Mouse (Mus musculus): ENCODE results near the gene Vmn2r85. TPM values are rescaled to one million over a fixed set of nuclear protein-coding genes. Genes with fewer than 3 reads are reported as not detected.
"Not testable (repeated sequence)": the region's sequence is repeated elsewhere in the genome, so short reads cannot be mapped to it uniquely, and the experiment has no call there.

Vmn2r85 gene
- total RNA-seq (2014; fragmentation: Nextera tagmentation) (not detected in 2 replicates), total RNA-seq (2017) (not detected in 2 replicates)

DNA sequence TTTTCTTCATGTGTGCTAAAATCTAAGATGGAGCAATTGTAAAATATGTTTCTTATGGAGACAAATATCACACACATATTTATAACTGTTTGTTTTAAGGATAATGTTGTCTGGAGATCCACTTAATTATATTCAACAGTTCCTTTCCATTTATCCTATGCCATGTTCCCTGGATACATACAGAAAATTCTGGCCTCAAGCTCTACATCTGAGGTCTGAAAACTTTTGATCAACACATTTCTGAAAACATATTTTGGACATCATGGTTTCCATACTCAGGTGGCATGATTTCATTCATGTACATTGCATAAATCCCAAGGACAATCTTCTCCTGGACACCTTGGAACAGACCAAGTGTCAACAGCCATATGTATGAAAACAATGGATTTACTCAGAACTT, at the start of gene Vmn2r85:
Gene Vmn2r85, minus strand, starts transcription at position 101 of the 400 bp plus-strand sequence.
- ATAC-seq (replicated peaks; ENCODE audit: poor library complexity, severe bottlenecking) = not testable (repeated sequence)

DNA sequence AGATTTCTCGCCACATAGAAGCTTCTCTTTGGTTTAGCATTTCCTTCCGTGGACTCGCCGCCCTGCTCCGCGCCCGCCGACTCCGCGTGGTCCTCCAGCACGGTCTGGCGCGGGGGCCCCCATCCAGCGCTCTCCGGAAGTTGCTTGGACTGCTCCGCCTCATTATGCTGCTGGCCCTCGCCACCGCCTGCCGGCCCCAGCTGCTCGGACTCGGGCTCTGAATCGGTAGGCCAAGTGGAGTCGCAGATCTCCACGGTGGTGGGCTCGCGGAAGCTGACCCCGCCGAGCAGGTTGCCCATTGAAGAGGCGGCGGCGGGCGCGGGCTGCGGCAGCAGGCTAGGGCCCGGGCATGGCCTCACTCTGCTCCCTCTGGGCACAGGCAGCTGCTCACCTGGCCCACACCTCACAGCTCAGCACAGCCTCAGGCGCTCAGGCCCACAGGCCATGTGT, 40.8 kb upstream of the Vmn2r85 start:
- ATAC-seq (replicated peaks; ENCODE audit: poor library complexity, severe bottlenecking) = peak; percentile 93

DNA sequence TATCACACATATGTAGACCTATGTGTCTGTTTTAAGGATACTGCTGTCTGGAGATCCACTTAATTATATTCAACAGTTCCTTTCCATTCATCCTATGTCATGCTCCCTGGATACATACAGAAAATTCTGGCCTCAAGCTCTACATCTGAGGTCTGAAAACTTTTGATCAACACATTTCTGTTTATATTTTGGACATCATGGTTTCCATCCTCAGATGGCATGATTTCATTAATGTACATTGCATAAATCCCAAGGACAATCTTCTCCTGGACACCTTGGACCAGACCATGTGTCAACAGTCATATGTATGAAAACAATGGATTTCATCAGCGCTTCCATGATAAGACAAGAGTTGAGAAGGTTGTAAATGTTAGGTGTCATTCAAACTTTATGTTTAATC, 26.4 kb upstream of the Vmn2r85 start, which contains the start of gene Vmn2r86:
Gene Vmn2r86, minus strand, starts transcription at position 101 of the 400 bp plus-strand sequence.
- ATAC-seq (replicated peaks; ENCODE audit: poor library complexity, severe bottlenecking) = not testable (repeated sequence)

DNA sequence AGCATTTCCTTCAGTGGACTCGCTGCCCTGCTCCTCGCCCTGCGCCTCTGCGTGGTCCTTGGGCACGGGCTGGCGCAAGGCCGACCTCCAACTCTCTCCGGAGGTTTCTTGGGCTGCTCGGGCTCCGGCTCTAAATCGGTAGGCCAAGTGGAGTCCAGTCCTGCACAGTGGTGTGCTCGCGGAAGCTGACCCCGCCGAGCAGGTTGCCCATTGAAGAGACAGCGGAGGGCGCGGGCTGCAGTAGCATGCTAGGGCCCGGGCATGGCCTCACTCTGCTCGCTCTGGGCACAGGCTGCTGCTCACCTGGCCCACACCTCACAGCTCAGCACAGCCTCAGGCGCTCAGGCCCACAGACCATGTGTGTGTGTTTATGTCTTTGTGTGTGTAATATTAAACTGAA, 15.3 kb upstream of the Vmn2r85 start:
- ATAC-seq (replicated peaks; ENCODE audit: poor library complexity, severe bottlenecking) = no peak

DNA sequence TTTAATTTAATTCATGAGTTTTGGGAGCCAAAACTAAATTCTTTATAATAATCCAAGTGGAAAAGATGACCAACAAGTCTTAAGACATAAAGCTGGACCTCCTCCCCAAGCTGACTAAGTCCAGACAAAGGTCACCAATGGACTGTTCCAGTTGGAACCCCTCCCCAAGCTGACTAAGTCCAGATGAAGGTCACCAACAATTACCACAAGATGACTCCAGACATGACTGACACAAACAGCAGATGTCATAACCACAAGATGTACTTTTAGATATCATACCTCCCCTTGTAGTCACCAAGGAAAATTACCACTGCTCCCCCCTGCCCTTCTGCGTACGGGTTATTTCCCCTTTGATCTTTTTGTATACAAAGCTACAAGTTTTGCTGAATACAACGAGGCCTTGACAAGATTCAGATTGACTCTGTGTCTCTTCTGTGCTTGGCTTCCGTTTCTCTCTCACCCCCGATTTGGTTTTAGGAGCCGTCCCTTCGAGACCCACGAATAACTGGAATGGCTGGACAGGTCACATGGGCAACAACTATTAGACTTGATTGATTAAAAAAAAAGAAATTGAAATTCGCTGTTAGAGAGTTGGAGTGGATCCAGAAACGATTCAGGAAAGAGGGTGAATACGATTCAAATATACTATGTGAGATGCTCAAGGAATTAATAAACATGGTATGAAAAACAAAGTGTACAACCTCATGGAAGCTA, 4.8 kb upstream of the Vmn2r85 start:
- not testable (repeated sequence) for ATAC-seq (replicated peaks; ENCODE audit: poor library complexity, severe bottlenecking)

DNA sequence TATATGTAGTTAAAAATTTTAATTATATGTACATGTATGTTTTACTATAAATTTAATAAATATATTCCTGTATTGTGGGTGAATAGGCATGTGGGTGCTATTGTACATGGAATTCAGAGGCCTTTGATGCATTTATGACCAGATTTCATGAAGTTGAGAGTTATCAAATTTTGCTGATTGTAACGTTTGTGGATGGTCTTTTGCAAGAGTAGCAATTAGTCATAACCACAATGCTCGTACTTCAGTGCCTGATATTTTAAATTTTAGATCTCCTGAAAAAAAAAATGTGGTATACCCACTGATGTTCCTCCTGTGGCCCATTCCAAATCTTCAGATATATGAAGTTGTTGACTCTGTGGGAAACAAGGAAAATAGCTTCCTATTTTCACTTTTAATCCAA, 7.1 kb downstream of the Vmn2r85 start:
- ATAC-seq (replicated peaks; ENCODE audit: poor library complexity, severe bottlenecking) = not testable (repeated sequence)

DNA sequence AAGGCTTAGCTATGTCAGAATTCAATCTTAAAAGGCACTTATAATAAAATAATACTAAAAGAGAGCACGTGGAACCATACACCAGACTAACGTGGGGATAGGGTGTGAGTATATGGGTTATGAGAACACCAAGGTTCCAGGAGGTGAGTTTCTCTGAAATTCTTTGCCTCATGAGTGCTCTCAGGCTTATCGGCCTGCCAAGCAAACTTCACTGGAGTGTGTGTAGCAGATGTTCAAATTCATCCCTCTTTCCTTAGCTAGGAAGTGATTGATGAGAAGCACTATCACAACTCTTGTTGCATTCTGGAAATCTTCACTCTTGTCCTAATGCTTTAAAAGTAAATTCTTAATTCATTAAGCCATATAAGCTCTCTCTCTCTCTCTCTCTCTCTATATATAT, 9.1 kb downstream of the Vmn2r85 start:
- ATAC-seq (replicated peaks; ENCODE audit: poor library complexity, severe bottlenecking) = no peak

DNA sequence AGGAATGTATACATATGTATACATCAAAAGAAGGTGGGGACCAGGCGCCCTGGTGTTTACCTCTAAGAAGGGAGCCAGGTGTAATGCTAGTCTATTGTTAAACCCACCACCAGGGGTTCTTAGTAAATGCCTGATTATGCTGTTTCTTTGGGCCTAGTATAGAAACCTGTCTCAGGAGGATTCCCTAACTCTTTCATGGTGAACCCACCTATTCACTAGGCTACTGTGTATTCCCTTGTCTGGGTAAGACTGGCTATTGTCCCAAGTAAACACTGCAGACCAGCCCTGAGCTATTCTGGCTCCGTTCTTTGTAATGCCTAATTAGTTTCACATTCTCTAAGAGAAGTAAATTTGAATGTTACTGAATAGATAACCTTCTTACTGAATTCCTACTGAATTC, 9.5 kb downstream of the Vmn2r85 start:
- not testable (repeated sequence) for ATAC-seq (replicated peaks; ENCODE audit: poor library complexity, severe bottlenecking)

DNA sequence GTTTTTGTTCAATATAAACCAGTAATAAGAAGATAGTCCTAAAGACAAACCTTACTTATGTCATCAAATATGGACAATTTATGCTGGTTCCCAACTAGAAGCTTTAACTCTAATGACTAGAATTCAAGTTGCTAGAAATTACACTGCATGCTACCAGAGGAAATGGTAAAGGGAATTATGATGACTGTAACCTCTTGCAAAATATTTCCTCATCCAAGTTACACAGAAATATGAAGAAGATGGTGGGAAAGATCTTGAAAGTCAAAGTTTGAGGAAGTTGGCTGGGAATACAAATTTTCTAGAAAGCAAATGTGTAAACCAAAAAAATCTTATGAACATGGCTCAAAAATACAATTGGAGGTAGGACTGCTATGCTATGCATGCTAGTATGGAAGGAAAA, 13.2 kb downstream of the Vmn2r85 start:
- peak; percentile 80 for ATAC-seq (replicated peaks; ENCODE audit: poor library complexity, severe bottlenecking)

DNA sequence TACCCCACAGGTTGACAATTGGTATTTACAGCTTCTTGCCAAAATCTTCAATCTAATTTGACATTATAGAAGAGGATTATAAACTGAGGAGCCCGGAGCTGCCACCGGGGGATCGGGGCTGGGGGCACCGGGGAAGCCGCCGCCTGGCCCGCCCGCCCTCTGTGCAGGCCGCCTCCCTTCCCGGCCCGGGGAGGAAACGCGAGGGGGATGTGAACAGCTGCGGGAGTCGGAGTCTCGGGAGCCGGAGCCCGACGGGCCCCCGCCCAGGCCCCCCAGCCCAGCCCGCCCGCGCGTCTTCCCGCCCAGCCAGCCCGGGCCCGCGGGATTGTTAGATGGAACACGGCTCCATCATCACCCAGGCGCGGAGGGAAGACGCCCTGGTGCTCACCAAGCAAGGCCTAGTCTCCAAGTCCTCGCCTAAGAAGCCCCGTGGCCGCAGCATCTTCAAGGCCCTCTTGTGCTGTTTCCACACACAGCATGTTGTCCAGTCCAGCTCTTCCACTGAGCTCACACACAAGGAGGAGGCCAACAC, 17.3 kb downstream of the Vmn2r85 start:
- peak; percentile 54 for ATAC-seq (replicated peaks; ENCODE audit: poor library complexity, severe bottlenecking)

DNA sequence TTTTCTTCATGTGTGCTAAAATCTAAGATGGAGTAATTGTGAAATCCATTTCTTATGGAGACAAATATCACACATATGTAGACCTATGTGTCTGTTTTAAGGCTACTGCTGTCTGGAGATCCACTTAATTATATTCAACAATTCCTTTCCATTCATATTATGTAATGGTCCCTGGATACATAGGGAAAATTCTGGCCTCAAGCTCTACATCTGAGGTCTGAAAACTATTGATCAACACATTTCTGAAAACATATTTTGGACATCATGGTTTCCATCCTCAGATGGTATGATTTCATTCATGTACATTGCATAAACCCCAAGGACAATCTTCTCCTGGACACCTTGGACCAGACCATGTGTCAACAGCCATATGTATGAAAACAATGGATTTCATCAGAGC, 35.3 kb downstream of the Vmn2r85 start, which contains the start of gene Vmn2r84:
Gene Vmn2r84, minus strand, starts transcription at position 101 of the 400 bp plus-strand sequence.
- no peak for ATAC-seq (replicated peaks; ENCODE audit: poor library complexity, severe bottlenecking)

DNA sequence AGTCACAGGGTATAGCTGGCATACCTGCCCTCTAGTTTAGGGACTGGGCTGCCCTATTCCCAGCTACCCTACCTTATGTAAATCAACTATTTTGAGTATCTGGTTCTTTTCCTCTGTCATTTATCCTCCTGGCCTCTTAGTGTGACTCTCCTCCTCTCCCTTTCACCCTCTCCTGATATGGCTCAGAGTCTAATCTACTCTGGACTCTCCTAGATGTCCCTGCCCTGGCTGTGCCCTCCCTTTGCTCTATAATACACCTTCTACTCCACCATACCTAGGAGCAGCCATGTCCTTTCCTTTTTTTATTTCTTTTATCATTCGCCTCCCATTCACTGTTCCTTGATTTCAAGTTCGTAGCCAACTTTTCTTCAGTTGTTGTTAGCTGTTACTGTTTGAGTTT, 54.4 kb downstream of the Vmn2r85 start:
- ATAC-seq (replicated peaks; ENCODE audit: poor library complexity, severe bottlenecking) = no peak

DNA sequence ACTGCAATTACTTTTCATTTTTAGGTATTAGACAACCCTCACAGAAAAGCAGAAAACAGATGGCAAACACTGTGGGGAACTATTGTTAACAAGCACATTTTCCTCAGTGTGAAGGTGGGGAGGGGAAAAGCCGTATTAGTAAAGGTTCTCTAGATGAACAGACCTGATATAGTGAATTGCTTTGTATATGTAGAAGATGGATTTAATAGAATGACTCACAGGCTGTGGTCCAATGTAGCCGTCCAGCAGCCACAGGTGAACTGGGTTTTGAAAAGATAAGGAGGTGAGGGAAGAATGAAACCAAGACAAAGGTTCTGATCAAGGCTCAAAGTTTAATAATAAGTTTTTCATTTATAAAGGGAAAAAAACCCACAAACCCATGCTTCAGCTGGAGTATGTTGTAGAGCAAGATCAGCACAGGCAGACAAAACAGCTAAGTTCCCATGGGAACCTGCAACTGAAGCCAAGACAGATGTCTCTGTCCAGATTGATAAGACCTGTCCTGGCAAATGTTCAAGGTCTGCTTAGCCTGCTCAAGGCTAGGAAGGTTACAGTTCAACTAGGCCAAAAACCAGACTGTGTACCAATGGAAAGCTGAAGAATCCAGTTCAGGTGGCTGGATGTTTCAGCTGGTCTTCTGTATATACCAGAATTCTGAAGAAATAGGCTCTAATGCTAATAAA, 56.9 kb downstream of the Vmn2r85 start:
- ATAC-seq (replicated peaks; ENCODE audit: poor library complexity, severe bottlenecking) = no peak

DNA sequence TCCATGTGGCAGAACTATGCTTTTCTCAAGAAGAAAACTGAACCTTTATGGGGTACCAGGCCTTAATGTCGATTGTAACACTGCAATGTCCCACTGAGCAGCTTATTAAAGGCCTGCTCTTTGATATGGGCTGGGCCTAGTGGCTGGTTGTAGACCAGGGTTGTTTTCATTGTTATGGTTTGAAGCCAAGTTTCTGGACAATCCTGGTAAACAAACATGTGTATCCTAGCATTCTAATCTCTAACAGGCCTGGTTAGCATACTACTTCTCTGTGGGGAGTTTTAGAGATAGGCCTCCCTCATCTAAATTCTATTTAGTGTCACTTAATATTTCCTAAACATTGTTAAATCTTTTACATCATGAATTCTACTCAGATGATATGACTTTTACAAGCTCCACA, 57.9 kb downstream of the Vmn2r85 start:
- ATAC-seq (replicated peaks; ENCODE audit: poor library complexity, severe bottlenecking) = no peak

DNA sequence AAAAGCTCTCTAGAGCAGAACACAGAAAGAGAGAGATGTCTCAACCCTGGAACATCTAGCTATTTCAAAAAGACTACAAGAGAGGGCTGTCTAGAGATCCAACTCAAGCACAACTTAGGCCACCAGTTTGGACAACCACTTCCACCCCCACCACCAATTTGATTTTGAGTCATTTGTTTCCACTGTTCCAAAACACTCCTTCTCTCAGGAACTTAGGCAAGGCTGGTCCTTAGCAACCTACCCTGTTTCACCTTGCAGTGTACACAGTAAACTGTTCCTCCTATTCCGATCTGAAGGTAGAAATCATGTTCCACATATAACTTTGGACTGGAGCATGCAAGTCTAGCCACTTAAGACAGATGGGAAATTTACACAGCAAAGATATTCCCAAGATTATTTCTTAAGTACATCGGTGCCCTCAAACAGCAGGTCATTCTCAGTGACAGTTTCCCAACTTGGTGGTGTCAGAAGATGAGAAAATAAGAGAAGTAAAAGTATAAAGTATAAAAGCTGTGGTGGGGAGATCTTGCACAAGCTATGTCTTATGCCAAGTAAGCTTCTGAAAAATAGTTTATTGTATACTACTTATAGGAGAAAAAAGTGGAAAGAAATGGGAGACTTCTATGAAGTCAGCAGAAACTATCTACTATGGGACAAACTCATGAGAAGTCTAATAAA, 59.4 kb downstream of the Vmn2r85 start:
- peak; percentile 96 for ATAC-seq (replicated peaks; ENCODE audit: poor library complexity, severe bottlenecking)

DNA sequence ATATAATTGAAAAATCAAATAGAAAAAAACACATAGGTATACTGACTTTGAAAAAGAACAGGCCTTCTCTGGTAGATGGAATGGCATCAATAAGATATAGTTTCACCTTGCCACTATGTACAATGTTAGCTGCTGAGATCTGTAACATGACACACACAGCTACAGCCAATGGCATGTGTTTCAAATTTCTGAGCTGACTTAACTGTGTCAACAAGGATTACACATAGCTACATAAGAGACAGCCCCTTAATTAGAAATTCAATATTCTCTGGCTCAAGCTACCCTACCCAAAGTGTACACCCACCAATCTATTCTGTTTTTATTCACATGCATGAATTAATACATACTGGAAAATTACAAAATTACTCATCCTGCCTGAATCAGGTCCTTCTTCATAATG, 61.1 kb downstream of the Vmn2r85 start:
- ATAC-seq (replicated peaks; ENCODE audit: poor library complexity, severe bottlenecking) = no peak

DNA sequence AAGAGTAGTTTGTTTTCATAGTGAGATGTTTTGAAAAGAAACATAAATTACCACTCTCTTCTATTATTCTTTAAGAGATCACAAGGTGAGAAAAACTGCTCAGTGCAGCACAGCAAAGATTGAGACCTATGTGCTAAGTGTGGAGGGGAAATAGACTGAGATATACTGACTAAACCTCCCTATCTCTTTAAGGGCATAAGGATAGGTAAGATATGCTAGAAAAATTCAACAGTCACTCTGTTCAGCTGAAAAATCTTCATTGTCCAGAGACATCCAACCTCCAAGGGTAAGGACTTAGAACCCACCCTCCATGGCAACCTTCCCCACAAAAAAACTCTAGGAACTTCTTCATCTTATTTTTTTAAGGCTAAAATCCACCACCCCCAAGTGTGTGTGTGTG, 64.7 kb downstream of the Vmn2r85 start:
- ATAC-seq (replicated peaks; ENCODE audit: poor library complexity, severe bottlenecking) = no peak

Measured in granulocyte monocyte progenitor cell, adult 5-6 weeks (primary cell).